Mouse (Mus musculus) gastrocnemius, adult 2 months (tissue): ENCODE measurements around the gene Ccser2. TPM values are rescaled to one million over a fixed set of nuclear protein-coding genes. Genes with fewer than 3 reads are reported as not detected.

Source experiments
- DNase-seq: peaks from one replicate; pipeline ENCODE4 v3.0.0; 2022
- H3K27ac ChIP-seq: fragments of 200-600 bp; 2 replicates; pipeline ENCODE4 v1.8.1; 2022; ENCODE audit warnings: mild to moderate bottlenecking
- H3K4me3 ChIP-seq: fragments of 200-600 bp; 2 replicates; pipeline ENCODE4 v1.8.1; 2022; ENCODE audit warnings: mild to moderate bottlenecking, moderate library complexity
- CTCF ChIP-seq: fragments of 200-600 bp; IDR thresholded peaks from 2 replicates; pipeline ENCODE4 v1.8.1; 2022; ENCODE audit warnings: antibody characterized with exemption, mild to moderate bottlenecking, moderate library complexity
- intact Hi-C: fragments of 180-260 bp; cut with DNase I; formaldehyde crosslinking; loops from one replicate; pipeline ENCODE4 v1.15.1; 2025
- total RNA-seq, 2 experiments: library from RNA; stranded (reverse); gene quantifications; 2 replicates each; pipeline ENCODE4 v1.2.3; 2021

Ccser2 gene
- total RNA-seq, 2 experiments from 2014 or later, result 57.2 to 63.8 TPM

GRCm38 (mm10) chr14:36932638-36933382, 35.8 kb downstream of the Ccser2 start:
- TF ChIP-seq CTCF, result no peak
- no peak overlapping the region for H3K4me3 ChIP-seq
- DNase-seq, result no peak
- intact Hi-C loops, result no loop called here
- no peak overlapping the region for H3K27ac ChIP-seq

GRCm38 (mm10) chr14:36932038-36932437, 36.5 kb downstream of the Ccser2 start:
- no peak for DNase-seq
- TF ChIP-seq CTCF, result no peak
- intact Hi-C loops, result no loop called here
- no peak overlapping the region for H3K4me3 ChIP-seq
- H3K27ac ChIP-seq, result no peak overlapping the region

GRCm38 (mm10) chr14:36923383-36923782, 45.2 kb downstream of the Ccser2 start:
- DNase-seq, result no peak
- intact Hi-C loops, result no loop called here
- no peak overlapping the region for H3K4me3 ChIP-seq
- H3K27ac ChIP-seq, result no peak overlapping the region
- no peak for TF ChIP-seq CTCF

GRCm38 (mm10) chr14:36921346-36922049, 47.1 kb downstream of the Ccser2 start:
- peak overlapping the region; percentile 99; the same call in 1 of the 2 replicates for H3K27ac ChIP-seq
- no peak for TF ChIP-seq CTCF
- no peak overlapping the region for H3K4me3 ChIP-seq
- intact Hi-C loops, result loop anchor here (2.0 kb wide), 1 partner anchor 15 kb away; no protein-coding TSS in a partner anchor
- DNase-seq, result no peak

- DNase-seq, result no peak
- TF ChIP-seq CTCF, result no peak
- intact Hi-C loops, result loop anchor here (2.0 kb wide), 1 partner anchor 17 kb away; no protein-coding TSS in a partner anchor
- peak overlapping the region; percentile 99 for H3K27ac ChIP-seq
- peak overlapping the region; percentile 88 for H3K4me3 ChIP-seq
Measured at GRCm38 (mm10) chr14:36919886-36920285, 48.7 kb downstream of the Ccser2 start.

GRCm38 (mm10) chr14:36919146-36919545, 49.4 kb downstream of the Ccser2 start:
- intact Hi-C loops, result no loop called here
- peak; percentile 92 for DNase-seq
- peak overlapping the region; percentile 88 for H3K4me3 ChIP-seq

GRCm38 (mm10) chr14:36915203-36915602, 53.4 kb downstream of the Ccser2 start:
- no peak overlapping the region for H3K4me3 ChIP-seq
- intact Hi-C loops, result no loop called here
- TF ChIP-seq CTCF, result no peak
- no peak for DNase-seq
- H3K27ac ChIP-seq, result no peak overlapping the region

More at GRCm38 (mm10) chr14:36919146-36919545, 49.4 kb downstream of the Ccser2 start:
- TF ChIP-seq CTCF, result no peak
- H3K27ac ChIP-seq, result peak overlapping the region; percentile 99

GRCm38 (mm10) chr14:36914473-36915005, 54.0 kb downstream of the Ccser2 start:
- intact Hi-C loops, result no loop called here
- TF ChIP-seq CTCF, result no peak
- Histone ChIP-seq H3K4me3 (no peak overlapping the region), H3K27ac (no peak overlapping the region)
- no peak for DNase-seq

- Histone ChIP-seq H3K27ac (peak overlapping the region; percentile 2; the same call in 1 of the 2 replicates), H3K4me3 (no peak overlapping the region)
- intact Hi-C loops, result no loop called here
- no peak for DNase-seq
- no peak for TF ChIP-seq CTCF
Measured at GRCm38 (mm10) chr14:36911738-36912137, 56.8 kb downstream of the Ccser2 start.

- intact Hi-C loops, result no loop called here
Measured at GRCm38 (mm10) chr14:36905809-36906522, 62.6 kb downstream of the Ccser2 start.

GRCm38 (mm10) chr14:36904206-36904605, 64.4 kb downstream of the Ccser2 start:
- Histone ChIP-seq H3K4me3 (no peak overlapping the region), H3K27ac (no peak overlapping the region)
- TF ChIP-seq CTCF, result no peak
- no peak for DNase-seq
- intact Hi-C loops, result no loop called here

More at GRCm38 (mm10) chr14:36905809-36906522, 62.6 kb downstream of the Ccser2 start:
- TF ChIP-seq CTCF, result no peak
- H3K27ac ChIP-seq, result no peak overlapping the region
- H3K4me3 ChIP-seq, result no peak overlapping the region
- no peak for DNase-seq

GRCm38 (mm10) chr14:36900883-36901282, 67.7 kb downstream of the Ccser2 start:
- Histone ChIP-seq H3K27ac (no peak overlapping the region), H3K4me3 (no peak overlapping the region)
- TF ChIP-seq CTCF, result no peak
- intact Hi-C loops, result no loop called here
- DNase-seq, result no peak
